Mouse (Mus musculus) stomach, postnatal 0 days (tissue): ENCODE results near the gene Zfhx3.

ENCODE experiments used
- CTCF ChIP-seq: IDR thresholded peaks from 2 replicates; pipeline ENCODE4 v1.5.1; 2016; ENCODE audit warnings: antibody characterized with exemption, low read depth, mild to moderate bottlenecking, moderate library complexity
- EP300 ChIP-seq: optimal IDR thresholded peaks from 2 replicates; pipeline ENCODE3; 2016; ENCODE audit warnings: antibody characterized with exemption

- TF ChIP-seq CTCF (no peak), EP300 (no peak)
Observed at GRCm38 (mm10) chr8:108647556-108647955, 705.1 kb downstream of the Zfhx3 start.
